Mouse (Mus musculus): Measurements from ENCODE around the gene Arhgef25. TPM values are rescaled to one million over a fixed set of nuclear protein-coding genes. Genes with fewer than 3 reads are reported as not detected.
A peak's percentile ranks its signal among the peaks of the same experiment; 100 is the strongest.

The Arhgef25 gene
- 19.6 and 20.2 TPM in 2 replicates for polyA plus RNA-seq (2015; fragmentation: Nextera tagmentation; extraction: Ambion mirVana)

GRCm38 (mm10) chr10:127189651-127190381 is at the start of gene Arhgef25:
Arhgef25 (minus strand) TSS chr10:127190083.
- H3K4me1 ChIP-seq (ENCODE audit: control insufficient read depth, insufficient read depth, low read length), result peaks cover 25% of the 10 kb centered on the region
- H3K4me2 ChIP-seq (ENCODE audit: low read length), result peak within 1 kb of the TSS; percentile 93
- no peaks in the 10 kb centered on the region for H3K27me3 ChIP-seq (ENCODE audit: control insufficient read depth, insufficient read depth, low read depth, low read length)
- peak within 1 kb of the TSS; percentile 58; the same call in 1 of the 2 replicates for H3K27ac ChIP-seq (ENCODE audit: low read length)
- peak within 1 kb of the TSS; percentile 67 for H3K4me3 ChIP-seq (ENCODE audit: low read depth, low read length)
- H3K9ac ChIP-seq (ENCODE audit: low read depth, low read length), result peak within 1 kb of the TSS; percentile 86
- H3K9me3 ChIP-seq (replicated peaks; ENCODE audit: control insufficient read depth, low read length, poor library complexity, severe bottlenecking), result no peaks in the 10 kb centered on the region
- WGBS, result 5% methylated on average over 34 of the region's 35 CpGs
- no peak for ATAC-seq
- H3K36me3 ChIP-seq (ENCODE audit: control insufficient read depth, insufficient read depth, low read length), result peaks cover 14% of the 10 kb centered on the region

GRCm38 (mm10) chr10:127238241-127238824 is 48.5 kb upstream of the Arhgef25 start:
- Histone ChIP-seq H3K9ac (ENCODE audit: low read depth, low read length) (no peak overlapping the region), H3K9me3 (replicated peaks; ENCODE audit: control insufficient read depth, low read length, poor library complexity, severe bottlenecking) (no peaks in the 10 kb centered on the region), H3K36me3 (ENCODE audit: control insufficient read depth, insufficient read depth, low read length) (peaks cover 59% of the 10 kb centered on the region), H3K4me3 (ENCODE audit: low read depth, low read length) (no peak overlapping the region), H3K27ac (ENCODE audit: low read length) (no peak overlapping the region), H3K4me2 (ENCODE audit: low read length) (no peak overlapping the region), H3K4me1 (ENCODE audit: control insufficient read depth, insufficient read depth, low read length) (no peaks in the 10 kb centered on the region), H3K27me3 (ENCODE audit: control insufficient read depth, insufficient read depth, low read depth, low read length) (no peaks in the 10 kb centered on the region)
- ATAC-seq, result no peak
- WGBS, result 71% methylated on average over 18 of the region's 18 CpGs

GRCm38 (mm10) chr10:127236541-127236940 is 46.7 kb upstream of the Arhgef25 start:
- H3K4me1 ChIP-seq (ENCODE audit: control insufficient read depth, insufficient read depth, low read length), result no peaks in the 10 kb centered on the region
- no peak overlapping the region for H3K27ac ChIP-seq (ENCODE audit: low read length)
- H3K9ac ChIP-seq (ENCODE audit: low read depth, low read length), result no peak overlapping the region
- no peak overlapping the region for H3K4me3 ChIP-seq (ENCODE audit: low read depth, low read length)
- no peak for ATAC-seq
- WGBS, result 48% methylated on average over 9 of the region's 9 CpGs
- no peak overlapping the region for H3K4me2 ChIP-seq (ENCODE audit: low read length)
- no peaks in the 10 kb centered on the region for H3K27me3 ChIP-seq (ENCODE audit: control insufficient read depth, insufficient read depth, low read depth, low read length)
- H3K9me3 ChIP-seq (replicated peaks; ENCODE audit: control insufficient read depth, low read length, poor library complexity, severe bottlenecking), result no peaks in the 10 kb centered on the region
- peaks cover 42% of the 10 kb centered on the region for H3K36me3 ChIP-seq (ENCODE audit: control insufficient read depth, insufficient read depth, low read length)

- 84% methylated on average over 9 of the region's 9 CpGs for WGBS
- ATAC-seq, result no peak
- Histone ChIP-seq H3K27me3 (ENCODE audit: control insufficient read depth, insufficient read depth, low read depth, low read length) (no peaks in the 10 kb centered on the region), H3K9me3 (replicated peaks; ENCODE audit: control insufficient read depth, low read length, poor library complexity, severe bottlenecking) (no peaks in the 10 kb centered on the region), H3K4me2 (ENCODE audit: low read length) (no peak overlapping the region), H3K9ac (ENCODE audit: low read depth, low read length) (no peak overlapping the region), H3K4me1 (ENCODE audit: control insufficient read depth, insufficient read depth, low read length) (no peaks in the 10 kb centered on the region), H3K36me3 (ENCODE audit: control insufficient read depth, insufficient read depth, low read length) (peaks cover 23% of the 10 kb centered on the region), H3K4me3 (ENCODE audit: low read depth, low read length) (no peak overlapping the region), H3K27ac (ENCODE audit: low read length) (no peak overlapping the region)
Observed at GRCm38 (mm10) chr10:127233141-127233540, 43.3 kb upstream of the Arhgef25 start.

- Histone ChIP-seq H3K4me3 (ENCODE audit: low read depth, low read length) (no peak overlapping the region), H3K4me1 (ENCODE audit: control insufficient read depth, insufficient read depth, low read length) (no peaks in the 10 kb centered on the region), H3K27me3 (ENCODE audit: control insufficient read depth, insufficient read depth, low read depth, low read length) (no peaks in the 10 kb centered on the region), H3K9me3 (replicated peaks; ENCODE audit: control insufficient read depth, low read length, poor library complexity, severe bottlenecking) (no peaks in the 10 kb centered on the region), H3K9ac (ENCODE audit: low read depth, low read length) (no peak overlapping the region), H3K27ac (ENCODE audit: low read length) (no peak overlapping the region), H3K4me2 (ENCODE audit: low read length) (no peak overlapping the region), H3K36me3 (ENCODE audit: control insufficient read depth, insufficient read depth, low read length) (peaks cover 16% of the 10 kb centered on the region)
- ATAC-seq, result no peak
- WGBS, result 82% methylated on average over 14 of the region's 14 CpGs
Observed at GRCm38 (mm10) chr10:127231741-127232140, 41.9 kb upstream of the Arhgef25 start.

GRCm38 (mm10) chr10:127230693-127231092 is 40.8 kb upstream of the Arhgef25 start:
- H3K27ac ChIP-seq (ENCODE audit: low read length), result no peak overlapping the region
- peaks cover 14% of the 10 kb centered on the region for H3K36me3 ChIP-seq (ENCODE audit: control insufficient read depth, insufficient read depth, low read length)
- H3K9me3 ChIP-seq (replicated peaks; ENCODE audit: control insufficient read depth, low read length, poor library complexity, severe bottlenecking), result no peaks in the 10 kb centered on the region
- no peaks in the 10 kb centered on the region for H3K27me3 ChIP-seq (ENCODE audit: control insufficient read depth, insufficient read depth, low read depth, low read length)
- H3K4me1 ChIP-seq (ENCODE audit: control insufficient read depth, insufficient read depth, low read length), result no peaks in the 10 kb centered on the region
- no peak for ATAC-seq
- no peak overlapping the region for H3K9ac ChIP-seq (ENCODE audit: low read depth, low read length)
- H3K4me3 ChIP-seq (ENCODE audit: low read depth, low read length), result no peak overlapping the region
- 90% methylated on average over 12 of the region's 12 CpGs for WGBS
- H3K4me2 ChIP-seq (ENCODE audit: low read length), result no peak overlapping the region

GRCm38 (mm10) chr10:127228897-127229296 is 39.0 kb upstream of the Arhgef25 start:
- ATAC-seq, result peak; percentile 56; the same call in 1 of the 2 replicates
- H3K27me3 ChIP-seq (ENCODE audit: control insufficient read depth, insufficient read depth, low read depth, low read length), result no peaks in the 10 kb centered on the region
- H3K9me3 ChIP-seq (replicated peaks; ENCODE audit: control insufficient read depth, low read length, poor library complexity, severe bottlenecking), result no peaks in the 10 kb centered on the region
- H3K27ac ChIP-seq (ENCODE audit: low read length), result no peak overlapping the region
- no peak overlapping the region for H3K4me3 ChIP-seq (ENCODE audit: low read depth, low read length)
- H3K9ac ChIP-seq (ENCODE audit: low read depth, low read length), result no peak overlapping the region
- 23% methylated on average over 4 of the region's 4 CpGs for WGBS
- H3K4me1 ChIP-seq (ENCODE audit: control insufficient read depth, insufficient read depth, low read length), result no peaks in the 10 kb centered on the region
- peaks cover 14% of the 10 kb centered on the region for H3K36me3 ChIP-seq (ENCODE audit: control insufficient read depth, insufficient read depth, low read length)
- no peak overlapping the region for H3K4me2 ChIP-seq (ENCODE audit: low read length)

- H3K9me3 ChIP-seq (replicated peaks; ENCODE audit: control insufficient read depth, low read length, poor library complexity, severe bottlenecking), result no peaks in the 10 kb centered on the region
- no peak overlapping the region for H3K27ac ChIP-seq (ENCODE audit: low read length)
- no peaks in the 10 kb centered on the region for H3K27me3 ChIP-seq (ENCODE audit: control insufficient read depth, insufficient read depth, low read depth, low read length)
- no peak overlapping the region for H3K4me2 ChIP-seq (ENCODE audit: low read length)
- 86% methylated on average over 8 of the region's 8 CpGs for WGBS
- H3K36me3 ChIP-seq (ENCODE audit: control insufficient read depth, insufficient read depth, low read length), result peaks cover 14% of the 10 kb centered on the region
- H3K4me1 ChIP-seq (ENCODE audit: control insufficient read depth, insufficient read depth, low read length), result no peaks in the 10 kb centered on the region
- no peak overlapping the region for H3K4me3 ChIP-seq (ENCODE audit: low read depth, low read length)
- ATAC-seq, result no peak
- H3K9ac ChIP-seq (ENCODE audit: low read depth, low read length), result no peak overlapping the region
Observed at GRCm38 (mm10) chr10:127227163-127227562, 37.3 kb upstream of the Arhgef25 start.

- H3K9ac ChIP-seq (ENCODE audit: low read depth, low read length), result no peak overlapping the region
- peaks cover 14% of the 10 kb centered on the region for H3K36me3 ChIP-seq (ENCODE audit: control insufficient read depth, insufficient read depth, low read length)
- no peak for ATAC-seq
- H3K9me3 ChIP-seq (replicated peaks; ENCODE audit: control insufficient read depth, low read length, poor library complexity, severe bottlenecking), result no peaks in the 10 kb centered on the region
- no peak overlapping the region for H3K4me3 ChIP-seq (ENCODE audit: low read depth, low read length)
- H3K4me1 ChIP-seq (ENCODE audit: control insufficient read depth, insufficient read depth, low read length), result no peaks in the 10 kb centered on the region
- H3K27me3 ChIP-seq (ENCODE audit: control insufficient read depth, insufficient read depth, low read depth, low read length), result no peaks in the 10 kb centered on the region
- WGBS, result 66% methylated on average over 8 of the region's 8 CpGs
- no peak overlapping the region for H3K4me2 ChIP-seq (ENCODE audit: low read length)
- H3K27ac ChIP-seq (ENCODE audit: low read length), result no peak overlapping the region
Observed at GRCm38 (mm10) chr10:127226318-127226895, 36.5 kb upstream of the Arhgef25 start.
